Mouse (Mus musculus) neural tube, embryonic 11.5 days (tissue): ENCODE measurements around the gene Wdfy4. TPM values are rescaled to one million over a fixed set of nuclear protein-coding genes. Genes with fewer than 3 reads are reported as not detected.

Experiments used
- ATAC-seq: fragments of 200-750 bp; cut with Nextera tagmentation; 2 replicates; pipeline ENCODE4 v1.8.0; 2017; ENCODE audit warnings: moderate number of reproducible peaks, mild to moderate bottlenecking, moderate TSS enrichment, moderate library complexity; ENCODE audit not compliant: insufficient read depth, low FRiP score, low TSS enrichment
- DNase-seq: peaks from one replicate; pipeline ENCODE4 v3.0.0-alpha.2; 2015; ENCODE audit warnings: low spot score
- H3K27ac ChIP-seq: fragments of 300-500 bp; sonication (generic); 2 replicates; pipeline ENCODE4 v1.5.1; 2014; ENCODE audit warnings: low read depth, mild to moderate bottlenecking, low read length
- H3K27me3 ChIP-seq: fragments of 300-500 bp; sonication (generic); 2 replicates; pipeline ENCODE4 v1.6.1; 2014; ENCODE audit warnings: mild to moderate bottlenecking, low read length, mixed read lengths; ENCODE audit not compliant: control insufficient read depth, insufficient read depth
- H3K36me3 ChIP-seq: fragments of 300-500 bp; sonication (generic); 2 replicates; pipeline ENCODE4 v1.6.1; 2014; ENCODE audit warnings: mild to moderate bottlenecking, low read length, moderate library complexity, mixed read lengths; ENCODE audit not compliant: control insufficient read depth, insufficient read depth
- H3K4me1 ChIP-seq: fragments of 300-500 bp; sonication (generic); 2 replicates; pipeline ENCODE4 v1.6.1; 2014; ENCODE audit warnings: low read length, mixed read lengths; ENCODE audit not compliant: control insufficient read depth, insufficient read depth
- H3K4me2 ChIP-seq: fragments of 300-500 bp; sonication (generic); 2 replicates; pipeline ENCODE4 v1.6.1; 2014; ENCODE audit warnings: low read depth, mild to moderate bottlenecking, moderate library complexity
- H3K4me3 ChIP-seq: fragments of 300-500 bp; sonication (generic); 2 replicates; pipeline ENCODE4 v1.5.1; 2014; ENCODE audit warnings: low read depth, low read length
- H3K9ac ChIP-seq: fragments of 300-500 bp; sonication (generic); 2 replicates; pipeline ENCODE4 v1.6.1; 2014; ENCODE audit warnings: mild to moderate bottlenecking, low read length
- H3K9me3 ChIP-seq: fragments of 300-500 bp; sonication (generic); 2 replicates; pipeline ENCODE4 v1.6.1; 2016; ENCODE audit warnings: low read length; ENCODE audit not compliant: control insufficient read depth
- WGBS: fragments of 180-500 bp; shearing (Covaris S2); extraction: QIAGEN DNeasy Blood & Tissue Kit; methylation state at CpG from one replicate; pipeline ENCODE4 v1.1.7; 2014; 5-methylcytosine and 5-hydroxymethylcytosine counted together
- polyA plus RNA-seq: library from polyadenylated mRNA; unstranded; fragments of >200 nt; fragmentation: Nextera tagmentation; extraction: Ambion mirVana; gene quantifications from 2 replicates; pipeline ENCODE4 v1.2.1, GENCODE M21; 2014

The Wdfy4 gene
- polyA plus RNA-seq, 1 experiment from 2014 or later: 0.36 TPM

DNA sequence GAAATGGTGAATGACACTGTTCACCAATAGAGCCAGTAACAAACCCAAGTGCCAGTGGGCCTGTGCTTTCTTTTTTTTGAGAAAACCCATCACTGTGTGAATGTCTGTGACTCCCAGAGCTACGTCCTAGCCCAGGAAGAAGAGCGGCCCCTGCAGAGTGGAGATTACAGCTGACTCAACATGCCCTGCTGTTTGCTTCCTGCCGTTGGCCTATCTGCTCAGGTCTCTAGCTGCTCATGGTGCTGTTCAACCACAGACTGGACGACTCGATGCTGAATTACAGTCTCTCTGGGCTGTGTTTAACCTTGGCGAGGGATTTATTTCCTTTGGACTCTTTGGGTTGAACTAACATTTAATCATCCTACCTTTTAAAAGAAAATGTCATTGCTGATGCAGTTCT, 17.6 kb upstream of the Wdfy4 start:
- no peak for DNase-seq
- ATAC-seq: no peak
- H3K9me3 ChIP-seq: no peaks in the 10 kb centered on the region
- no peak overlapping the region for H3K27ac ChIP-seq
- WGBS: 80% methylated on average over 6 of the region's 6 CpGs
- H3K4me2 ChIP-seq: no peak overlapping the region
- no peaks in the 10 kb centered on the region for H3K27me3 ChIP-seq
- no peak overlapping the region for H3K4me3 ChIP-seq
- H3K9ac ChIP-seq: no peak overlapping the region
- H3K4me1 ChIP-seq: no peaks in the 10 kb centered on the region
- H3K36me3 ChIP-seq: no peaks in the 10 kb centered on the region

DNA sequence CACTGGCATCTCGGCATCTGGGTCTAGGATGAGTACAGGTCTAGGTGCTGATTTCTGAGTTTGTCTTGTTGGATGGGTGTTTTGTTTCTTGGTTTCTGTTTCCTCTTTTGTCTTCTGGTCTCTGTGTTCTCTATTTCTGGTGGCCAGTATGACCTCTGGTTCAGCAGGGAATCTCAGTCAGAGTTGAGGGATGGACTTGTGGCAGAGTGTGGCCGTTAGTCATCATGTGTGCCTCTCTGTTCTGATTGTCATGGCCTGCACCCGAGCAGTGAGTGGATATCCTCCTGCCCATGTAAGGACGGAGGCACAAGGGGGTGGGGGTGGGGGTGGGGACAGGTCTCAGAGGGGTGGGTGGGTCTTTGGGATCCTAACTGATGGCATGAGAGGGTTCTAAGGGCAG, 16.9 kb upstream of the Wdfy4 start:
- Histone ChIP-seq H3K4me2 (no peak overlapping the region), H3K4me3 (no peak overlapping the region), H3K4me1 (no peaks in the 10 kb centered on the region), H3K9ac (no peak overlapping the region), H3K36me3 (no peaks in the 10 kb centered on the region), H3K9me3 (no peaks in the 10 kb centered on the region), H3K27ac (no peak overlapping the region), H3K27me3 (no peaks in the 10 kb centered on the region)
- DNase-seq (no peak), ATAC-seq (no peak)
- 86% methylated on average over 4 of the region's 4 CpGs for WGBS

DNA sequence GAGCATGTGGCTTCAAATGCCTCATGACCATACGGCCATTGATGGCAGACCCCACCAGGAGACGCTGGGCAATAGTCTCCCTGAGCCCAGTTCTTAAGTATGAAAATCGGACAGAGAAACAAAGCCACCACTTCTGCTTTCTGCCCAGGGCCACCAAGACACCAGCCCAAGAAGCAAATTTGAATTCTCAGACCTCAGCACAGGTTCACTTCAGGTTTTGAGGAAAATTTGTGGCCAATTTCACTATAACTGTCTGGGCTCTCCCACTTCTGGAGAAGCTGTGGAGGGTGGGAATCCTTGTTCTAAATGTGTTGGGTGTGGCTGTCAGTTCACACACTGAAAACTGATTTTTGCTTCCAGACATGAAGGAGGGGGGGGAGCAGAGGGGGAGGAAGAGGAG, 8.9 kb upstream of the Wdfy4 start:
- Histone ChIP-seq H3K4me1 (no peaks in the 10 kb centered on the region), H3K9ac (no peak overlapping the region), H3K27ac (no peak overlapping the region), H3K36me3 (no peaks in the 10 kb centered on the region), H3K4me2 (no peak overlapping the region), H3K9me3 (no peaks in the 10 kb centered on the region), H3K27me3 (no peaks in the 10 kb centered on the region), H3K4me3 (no peak overlapping the region)
- no peak for DNase-seq
- 71% methylated on average over 3 of the region's 3 CpGs for WGBS
- no peak for ATAC-seq

DNA sequence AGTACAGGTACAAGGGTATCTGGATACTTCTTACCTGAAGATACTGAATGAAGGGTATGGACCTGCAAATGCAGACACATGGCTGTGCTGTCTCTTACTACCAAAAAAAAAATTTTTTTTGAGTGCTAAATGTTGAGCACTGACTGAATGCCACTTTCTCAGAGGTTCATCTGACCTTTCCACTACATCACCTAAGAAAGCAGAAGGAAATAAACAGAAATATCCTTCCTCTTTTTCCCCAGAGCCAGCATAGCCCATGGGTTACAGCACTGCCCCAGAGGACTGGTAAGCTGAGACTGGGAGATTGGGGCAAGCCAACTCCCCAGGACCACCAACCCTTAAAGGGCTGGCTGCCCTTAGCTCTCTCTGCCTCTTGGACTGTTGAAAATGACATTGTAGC, 8.5 kb upstream of the Wdfy4 start:
- no peak for ATAC-seq
- Histone ChIP-seq H3K9me3 (no peaks in the 10 kb centered on the region), H3K27me3 (no peaks in the 10 kb centered on the region), H3K36me3 (no peaks in the 10 kb centered on the region), H3K27ac (no peak overlapping the region), H3K4me3 (no peak overlapping the region), H3K4me1 (no peaks in the 10 kb centered on the region), H3K9ac (no peak overlapping the region), H3K4me2 (no peak overlapping the region)
- DNase-seq: no peak

DNA sequence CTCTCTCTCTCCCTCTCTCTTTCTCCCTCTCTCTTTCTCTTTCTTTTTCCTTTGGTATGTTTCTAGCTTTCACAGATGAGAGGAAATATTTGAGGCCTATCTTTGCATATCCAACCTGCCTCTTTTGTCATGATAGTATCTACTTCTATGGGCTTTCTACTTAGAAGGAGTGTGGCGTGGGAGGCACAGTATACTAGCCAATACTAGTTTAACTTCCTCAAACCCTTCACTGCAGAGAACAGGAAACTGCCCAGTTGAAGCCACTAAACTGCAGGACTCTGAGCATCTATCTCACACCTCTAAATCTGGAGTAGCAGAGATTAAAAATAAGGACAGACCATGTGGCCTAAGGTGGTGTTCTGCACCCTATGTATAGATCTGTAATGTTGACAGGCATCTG, 5.3 kb upstream of the Wdfy4 start:
- no peaks in the 10 kb centered on the region for H3K27me3 ChIP-seq
- DNase-seq (no peak), ATAC-seq (no peak)
- no peak overlapping the region for H3K4me3 ChIP-seq
- H3K9ac ChIP-seq: no peak overlapping the region
- no peak overlapping the region for H3K27ac ChIP-seq
- no peaks in the 10 kb centered on the region for H3K9me3 ChIP-seq
- WGBS: 81% methylated on average over 1 of the region's 1 CpGs
- H3K4me1 ChIP-seq: no peaks in the 10 kb centered on the region
- H3K4me2 ChIP-seq: no peak overlapping the region
- no peaks in the 10 kb centered on the region for H3K36me3 ChIP-seq

DNA sequence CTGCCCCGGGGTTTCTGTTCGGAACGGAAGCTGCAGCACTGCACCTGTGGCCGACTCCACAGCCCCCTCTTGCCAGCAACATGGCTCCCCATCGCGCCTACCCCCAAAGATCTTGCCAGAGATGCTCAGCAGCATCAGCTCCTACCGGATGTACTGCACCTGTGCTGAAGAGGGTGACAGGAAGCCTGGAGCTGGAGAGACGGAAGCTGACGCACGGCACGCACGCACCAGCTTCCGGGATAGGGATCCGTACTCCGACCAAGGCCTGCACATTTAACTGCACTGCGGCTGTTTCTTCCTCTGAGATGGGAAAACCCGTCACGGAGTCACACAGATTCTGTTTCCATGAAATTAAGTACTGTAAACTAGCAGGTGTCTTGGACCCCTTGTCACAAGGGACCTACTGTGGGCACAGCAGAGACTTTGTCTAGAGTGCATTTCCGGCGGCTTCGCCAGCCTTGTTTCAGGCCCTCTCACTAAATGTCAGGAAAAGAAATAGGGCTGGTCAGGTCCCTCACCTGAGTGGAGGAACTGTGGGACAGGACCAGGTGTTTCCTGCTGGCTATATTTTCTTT, 4.6 kb upstream of the Wdfy4 start:
- H3K4me1 ChIP-seq: no peaks in the 10 kb centered on the region
- no peaks in the 10 kb centered on the region for H3K9me3 ChIP-seq
- H3K27me3 ChIP-seq: no peaks in the 10 kb centered on the region
- no peak overlapping the region for H3K9ac ChIP-seq
- H3K36me3 ChIP-seq: no peaks in the 10 kb centered on the region
- ATAC-seq: no peak
- no peak overlapping the region for H3K4me3 ChIP-seq
- no peak overlapping the region for H3K4me2 ChIP-seq
- H3K27ac ChIP-seq: no peak overlapping the region
- WGBS: 92% methylated on average over 21 of the region's 21 CpGs
- DNase-seq: no peak

DNA sequence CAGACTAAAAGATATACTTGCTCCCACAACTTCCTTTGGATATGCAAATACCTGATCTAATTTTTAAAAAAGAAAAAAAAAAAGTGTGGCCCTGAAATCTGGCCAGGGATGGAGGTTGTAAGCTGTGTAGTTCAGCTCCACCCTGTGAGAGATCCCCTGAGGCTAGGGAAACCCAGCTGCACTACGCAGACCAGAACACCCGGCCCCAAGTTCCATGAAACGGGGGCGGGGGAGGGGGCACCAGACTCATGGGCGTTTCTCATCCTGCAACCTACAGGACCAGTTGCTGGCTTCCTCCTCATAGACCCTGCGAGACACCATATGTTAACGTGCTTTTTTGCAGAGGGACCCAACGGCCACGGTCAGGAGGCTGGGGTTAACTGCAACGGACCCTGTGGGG, 3.9 kb upstream of the Wdfy4 start:
- Histone ChIP-seq H3K9me3 (no peaks in the 10 kb centered on the region), H3K36me3 (no peaks in the 10 kb centered on the region), H3K4me3 (no peak overlapping the region), H3K27me3 (no peaks in the 10 kb centered on the region), H3K27ac (no peak overlapping the region), H3K4me2 (no peak overlapping the region), H3K9ac (no peak overlapping the region), H3K4me1 (no peaks in the 10 kb centered on the region)
- ATAC-seq: no peak
- no peak for DNase-seq
- 65% methylated on average over 10 of the region's 10 CpGs for WGBS

DNA sequence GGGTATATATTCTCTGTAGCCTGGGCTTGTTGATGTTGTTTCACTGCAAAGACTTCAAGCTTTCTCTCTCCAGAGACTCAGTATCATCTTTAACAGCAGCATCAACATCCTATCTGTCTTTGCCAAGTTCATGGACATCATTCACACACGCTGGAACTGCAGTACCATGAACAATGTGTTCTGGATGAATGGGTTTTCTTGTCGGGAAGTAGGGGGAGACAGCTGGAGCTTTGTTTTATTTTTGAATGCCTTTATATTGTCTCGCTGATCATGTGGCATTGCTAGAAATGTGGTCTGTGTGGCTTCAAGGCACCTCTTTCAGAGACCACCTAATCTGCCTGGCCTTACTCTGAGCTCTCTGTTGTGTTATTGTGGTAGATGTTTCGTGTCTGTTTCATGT, 1.9 kb upstream of the Wdfy4 start:
- Histone ChIP-seq H3K27me3 (no peaks in the 10 kb centered on the region), H3K4me2 (no peak overlapping the region), H3K4me3 (no peak overlapping the region), H3K9me3 (no peaks in the 10 kb centered on the region), H3K4me1 (no peaks in the 10 kb centered on the region), H3K9ac (no peak overlapping the region), H3K27ac (no peak overlapping the region), H3K36me3 (no peaks in the 10 kb centered on the region)
- WGBS: 51% methylated on average over 4 of the region's 4 CpGs
- no peak for DNase-seq
- no peak for ATAC-seq

DNA sequence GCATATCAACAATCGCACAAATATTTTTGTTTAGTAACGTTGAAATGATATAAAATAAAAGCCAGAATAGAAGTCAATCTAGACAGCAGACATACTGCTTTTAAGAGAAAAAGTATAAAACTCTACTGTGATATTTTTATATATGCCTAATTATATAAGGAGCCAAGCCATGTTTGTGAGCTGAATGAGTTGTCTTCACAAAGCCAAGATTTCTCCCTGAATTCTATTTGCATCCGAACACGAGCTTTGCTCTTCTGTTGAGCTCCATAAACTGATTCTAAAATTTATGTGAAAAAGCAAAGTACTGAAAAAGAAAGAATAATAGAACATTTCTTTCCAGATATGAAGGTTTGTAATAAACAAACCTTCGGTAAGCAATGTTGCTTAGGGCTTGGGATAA, 5.2 kb downstream of the Wdfy4 start:
- Histone ChIP-seq H3K9ac (no peak overlapping the region), H3K4me3 (no peak overlapping the region), H3K9me3 (no peaks in the 10 kb centered on the region), H3K36me3 (no peaks in the 10 kb centered on the region), H3K4me2 (no peak overlapping the region), H3K27ac (no peak overlapping the region), H3K4me1 (no peaks in the 10 kb centered on the region), H3K27me3 (no peaks in the 10 kb centered on the region)
- ATAC-seq (no peak), DNase-seq (no peak)
- WGBS: 90% methylated on average over 5 of the region's 5 CpGs
